Mouse (Mus musculus): Measurements from ENCODE around the gene Zfp983.
"Not testable (repeated sequence)": the region's sequence is repeated elsewhere in the genome, so short reads cannot be mapped to it uniquely, and the experiment has no call there.

The Zfp983 gene

GRCm38 (mm10) chr17:21650364-21650907 is at the start of gene Zfp983:
Gene Zfp983, plus strand, starts transcription at chr17:21650624.
- peak; percentile 79 for DNase-seq (ENCODE audit: low spot score)

GRCm38 (mm10) chr17:21616356-21616755 is 34.1 kb upstream of the Zfp983 start:
- no peak for DNase-seq (ENCODE audit: low spot score)

DNA sequence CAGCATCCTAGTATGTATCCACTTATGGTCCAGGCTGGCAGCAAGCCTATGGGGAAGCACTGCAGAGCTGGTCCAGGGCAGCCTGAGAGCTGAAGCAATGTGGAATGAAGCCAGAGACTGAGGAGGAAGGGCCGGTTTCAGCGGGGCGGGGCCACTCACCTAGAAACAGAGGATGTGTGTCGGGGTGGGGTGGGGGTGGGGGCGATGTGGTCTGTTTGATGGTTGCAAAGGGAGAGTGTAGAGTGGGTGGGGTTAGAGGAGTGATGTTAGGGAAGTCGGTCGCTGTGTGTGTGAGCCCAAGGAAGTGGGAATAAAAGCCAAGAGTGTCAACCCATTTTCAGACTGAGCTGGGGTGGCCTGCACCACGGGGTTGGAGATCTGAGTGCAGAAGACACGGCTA is 33.1 kb upstream of the Zfp983 start:
- DNase-seq (ENCODE audit: low spot score), result no peak

DNA sequence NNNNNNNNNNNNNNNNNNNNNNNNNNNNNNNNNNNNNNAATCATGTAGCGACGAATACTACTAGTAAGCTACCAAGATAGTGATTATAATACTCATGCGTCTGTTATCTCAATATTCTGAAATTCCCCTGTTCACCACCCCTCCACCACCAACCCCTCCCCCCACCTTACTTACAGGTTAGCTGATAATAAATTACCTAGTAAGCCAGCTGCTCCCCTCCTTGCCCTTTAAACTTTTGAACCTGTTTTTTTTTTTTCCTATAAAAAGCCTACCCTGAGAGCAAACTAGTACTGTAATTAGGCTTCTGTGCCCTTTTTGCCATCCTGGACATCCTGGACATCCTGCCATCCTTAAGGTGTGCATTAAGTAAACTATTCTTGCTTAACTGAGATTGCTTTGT is 26.8 kb upstream of the Zfp983 start:
- DNase-seq (ENCODE audit: low spot score), result no peak

- DNase-seq (ENCODE audit: low spot score), result not testable (repeated sequence)
Observed at GRCm38 (mm10) chr17:21635758-21636157, 14.7 kb upstream of the Zfp983 start.

GRCm38 (mm10) chr17:21648791-21649190 is 1.6 kb upstream of the Zfp983 start:
- no peak for DNase-seq (ENCODE audit: low spot score)

- DNase-seq (ENCODE audit: low spot score), result no peak
Observed at GRCm38 (mm10) chr17:21649936-21650335, 488 bp upstream of the Zfp983 start.

DNA sequence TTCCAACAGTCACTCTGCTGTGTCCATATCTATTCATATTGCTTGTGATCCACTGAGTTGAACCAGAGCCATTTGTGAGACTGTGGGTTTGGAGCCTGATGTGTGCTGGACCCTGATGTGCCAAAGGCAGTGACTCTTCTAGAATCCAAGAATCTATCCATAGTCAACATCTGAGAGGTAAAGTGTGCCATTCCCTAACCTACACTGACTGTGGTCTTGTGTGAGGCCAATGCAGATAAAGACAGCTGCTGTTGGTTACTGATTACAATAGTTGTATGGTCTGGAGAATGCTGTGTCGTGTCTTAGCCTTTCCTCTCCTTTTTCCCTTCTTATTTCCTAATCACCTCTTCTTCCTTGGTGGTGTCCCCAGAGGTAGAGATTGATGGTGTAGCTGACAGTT is 28.4 kb downstream of the Zfp983 start:
- DNase-seq (ENCODE audit: low spot score), result not testable (repeated sequence)

DNA sequence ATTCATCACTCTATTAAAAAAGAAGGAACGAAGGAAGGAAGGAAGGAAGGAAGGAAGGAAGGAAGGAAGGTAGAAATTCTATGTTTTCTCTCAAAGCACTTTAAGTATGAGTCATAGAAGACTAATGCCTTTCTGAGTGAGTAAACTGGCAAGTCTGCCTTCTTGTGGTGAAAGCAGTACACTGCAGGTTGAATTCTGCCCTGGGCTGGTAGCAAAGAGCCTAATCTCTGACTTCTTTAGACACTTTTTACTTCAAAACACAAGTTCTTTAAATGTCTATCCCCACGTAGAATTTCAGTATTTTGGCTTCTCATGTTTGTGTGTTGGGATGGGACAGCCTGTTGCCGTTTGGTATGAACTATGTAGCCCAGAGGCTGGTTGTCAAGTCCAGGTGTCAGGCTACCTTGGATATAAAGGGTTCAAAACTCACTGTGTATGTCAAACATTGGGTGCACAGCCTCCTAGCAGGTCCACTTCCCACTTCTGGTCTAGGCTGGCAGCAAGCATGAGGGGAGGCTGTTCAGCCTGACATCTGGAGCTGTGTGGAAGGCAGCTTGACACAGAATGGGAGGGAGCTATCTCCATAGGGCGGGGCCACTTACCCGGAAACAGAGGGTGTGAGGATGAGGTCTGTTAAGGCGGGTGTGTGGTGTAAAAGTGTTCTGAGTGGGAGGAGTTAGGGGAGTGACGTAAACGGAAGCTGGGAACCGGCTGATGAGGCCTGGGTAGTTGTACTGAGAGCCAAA is 29.0 kb downstream of the Zfp983 start:
- DNase-seq (ENCODE audit: low spot score), result peak; percentile 83

- DNase-seq (ENCODE audit: low spot score), result not testable (repeated sequence)
Observed at GRCm38 (mm10) chr17:21680019-21680376, 29.6 kb downstream of the Zfp983 start.

GRCm38 (mm10) chr17:21691560-21691959 is 41.1 kb downstream of the Zfp983 start, which contains the start of gene Gm10226:
Gene Gm10226, plus strand, starts transcription at chr17:21691860.
- no peak for DNase-seq (ENCODE audit: low spot score)

DNA sequence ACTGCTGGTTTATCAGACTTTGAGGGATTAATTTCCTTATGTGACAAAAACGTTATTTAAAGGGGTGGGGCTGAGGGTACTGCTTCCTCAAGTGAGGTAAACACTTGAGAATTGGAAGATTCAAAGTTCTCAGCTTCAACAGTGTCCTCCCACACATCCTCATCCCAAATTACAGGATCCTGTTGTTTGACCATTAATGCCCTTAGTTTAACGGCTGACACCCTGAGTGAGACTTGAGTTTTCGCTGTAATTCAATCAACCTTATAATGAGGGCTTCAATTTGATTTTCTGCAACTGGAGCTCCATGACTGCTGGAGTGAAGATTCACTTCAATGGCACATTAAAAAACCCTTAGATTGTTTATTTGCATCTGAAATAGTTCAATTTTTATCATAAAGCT is 42.9 kb downstream of the Zfp983 start:
- no peak for DNase-seq (ENCODE audit: low spot score)

DNA sequence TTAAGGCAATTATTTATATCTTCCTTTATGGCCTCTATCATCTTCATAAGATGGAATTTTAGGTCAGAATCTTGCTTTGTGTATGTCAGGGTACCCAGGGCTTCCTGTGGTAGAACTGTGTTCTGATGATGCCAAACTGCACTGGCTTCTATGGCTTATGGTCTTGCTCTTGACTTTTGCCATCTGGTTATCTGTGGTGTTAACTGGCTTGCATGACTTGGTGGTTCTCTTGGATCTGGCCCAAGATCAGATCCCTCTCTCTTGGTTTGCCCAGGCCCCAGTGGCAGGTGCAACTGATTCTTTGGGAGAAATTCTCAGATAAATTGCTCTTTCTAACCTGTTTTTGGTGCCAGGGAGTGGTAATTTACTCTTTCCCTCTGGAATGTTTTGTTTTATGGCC is 45.6 kb downstream of the Zfp983 start:
- DNase-seq (ENCODE audit: low spot score), result no peak

DNA sequence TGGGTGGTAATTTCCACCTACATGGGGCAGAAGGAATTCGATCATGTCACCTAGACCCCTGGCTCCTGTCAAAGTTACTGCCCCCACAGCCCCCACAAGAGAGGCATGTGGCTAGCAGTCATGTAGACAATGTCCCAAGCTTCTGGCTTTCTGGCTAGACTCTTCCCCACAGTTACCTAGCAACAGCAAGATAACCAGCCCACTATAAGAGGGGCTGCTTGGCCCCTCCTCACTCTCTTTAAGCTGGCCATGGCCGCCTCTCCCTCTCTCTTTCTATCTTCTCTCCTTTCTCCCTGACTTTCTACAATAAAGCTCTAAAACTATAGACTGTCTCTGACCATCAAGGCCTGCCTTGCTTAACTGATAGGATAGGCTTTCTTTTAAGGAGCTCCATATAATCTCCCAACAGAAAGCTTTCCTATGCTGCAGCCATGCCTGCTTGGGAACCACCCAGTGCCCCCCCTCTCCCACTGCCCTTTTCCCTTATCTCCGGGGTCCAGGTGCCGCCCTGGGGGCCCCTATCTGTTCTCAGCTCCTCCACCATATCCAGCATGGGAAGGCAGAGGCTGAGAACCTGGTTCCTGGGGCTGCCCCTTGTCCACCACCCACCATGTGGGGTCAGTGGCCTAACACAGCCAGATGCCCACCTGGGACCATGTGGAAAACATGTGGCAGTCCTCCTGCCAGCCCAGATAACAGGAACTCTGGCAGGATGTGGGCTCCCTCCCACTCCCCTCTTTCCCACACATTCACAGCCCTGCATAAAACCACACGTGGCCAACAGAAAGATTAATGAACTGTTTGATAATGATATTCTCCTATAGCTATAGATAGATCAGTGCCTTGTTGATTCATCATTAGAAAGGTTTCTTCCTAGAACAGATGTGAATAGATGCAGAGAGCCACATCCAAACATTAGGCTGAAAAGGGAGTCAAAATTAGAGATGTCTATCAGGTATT is 52.1 kb downstream of the Zfp983 start:
- no peak for DNase-seq (ENCODE audit: low spot score)

DNA sequence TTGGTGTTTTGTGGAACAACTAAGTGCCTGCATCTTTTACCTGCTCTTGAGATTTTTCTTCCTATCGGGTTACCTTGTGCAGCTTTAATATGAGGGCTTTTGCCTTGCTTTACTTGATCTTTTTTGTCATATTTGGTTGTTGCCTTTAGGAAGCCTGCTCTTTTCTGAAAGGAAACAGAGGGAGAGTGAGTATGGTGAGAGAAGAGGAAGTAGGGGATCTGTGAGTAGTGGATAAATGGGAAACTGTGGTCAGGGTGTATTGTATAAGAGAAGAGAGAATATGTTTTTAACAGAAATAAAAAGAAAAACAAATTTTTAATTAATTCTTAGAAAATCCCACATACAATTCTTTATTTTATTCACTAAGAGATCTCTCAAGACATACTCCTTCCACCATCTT is 53.0 kb downstream of the Zfp983 start:
- no peak for DNase-seq (ENCODE audit: low spot score)

GRCm38 (mm10) chr17:21707343-21707996 is 57.0 kb downstream of the Zfp983 start, which contains the start of gene Zfp760:
Gene Zfp760, plus strand, starts transcription at chr17:21707741.
- DNase-seq (ENCODE audit: low spot score), result peak; percentile 87

GRCm38 (mm10) chr17:21708401-21708800 is 58.0 kb downstream of the Zfp983 start:
- no peak for DNase-seq (ENCODE audit: low spot score)
